Mouse (Mus musculus) myocyte (in vitro differentiated cells): Measurements from ENCODE around the gene Brinp1. TPM values are rescaled to one million over a fixed set of nuclear protein-coding genes. Genes with fewer than 3 reads are reported as not detected.

Experiments
- H3K27me3 ChIP-seq: one replicate; pipeline ENCODE4 v1.6.1; 2011; ENCODE audit not compliant: control insufficient read depth, insufficient read depth, insufficient read length
- H3K36me3 ChIP-seq: one replicate; pipeline ENCODE4 v1.6.1; 2011; ENCODE audit not compliant: control insufficient read depth, insufficient read depth
- H3K4me2 ChIP-seq: one replicate; pipeline ENCODE4 v1.6.1; 2011; ENCODE audit warnings: low read depth, control low read depth
- H3K4me3 ChIP-seq: one replicate; pipeline ENCODE4 v1.5.1; 2011; ENCODE audit warnings: mild to moderate bottlenecking, control low read depth, moderate library complexity
- H3K79me2 ChIP-seq: one replicate; pipeline ENCODE4 v1.6.1; 2011; ENCODE audit not compliant: control insufficient read depth, insufficient read depth
- H3ac ChIP-seq: one replicate; pipeline ENCODE4 v1.6.1; 2011; ENCODE audit not compliant: control insufficient read depth, insufficient read length
- CEBPB ChIP-seq: IDR thresholded peaks from 2 replicates; pipeline ENCODE4 v1.6.1; 2011; ENCODE audit warnings: mild to moderate bottlenecking, moderate library complexity; ENCODE audit not compliant: poor library complexity, insufficient read depth, severe bottlenecking
- E2F4 ChIP-seq: IDR thresholded peaks from one replicate; pipeline ENCODE4 v1.6.1; 2011; ENCODE audit warnings: mild to moderate bottlenecking, control low read depth, moderate library complexity; ENCODE audit not compliant: insufficient read depth
- MAX ChIP-seq: IDR thresholded peaks from one replicate; pipeline ENCODE4 v1.6.1; 2011; ENCODE audit warnings: low read depth, mild to moderate bottlenecking, control low read depth
- MYOD1 ChIP-seq, 3 experiments: IDR thresholded peaks; one replicate each; pipeline ENCODE4 v1.6.1; 2011; ENCODE audit warnings: control low read depth in 2 of 3, low read depth in 2 of 3, mild to moderate bottlenecking in 2 of 3, moderate library complexity in 1 of 3; ENCODE audit not compliant: insufficient read length in 2 of 3, control insufficient read depth in 1 of 3
- MYOG ChIP-seq, 3 experiments: IDR thresholded peaks; one replicate each; pipeline ENCODE4 v1.6.1; 2011; ENCODE audit warnings: control low read depth in 2 of 3, low read depth in 2 of 3, mild to moderate bottlenecking in 2 of 3; ENCODE audit not compliant: insufficient read length in 2 of 3, control insufficient read depth in 1 of 3, insufficient read depth in 1 of 3
- POLR2A ChIP-seq: IDR thresholded peaks from one replicate; pipeline ENCODE4 v1.6.1; 2011; ENCODE audit warnings: low read depth, mild to moderate bottlenecking, control low read depth, moderate library complexity; ENCODE audit not compliant: insufficient read length
- POLR2AphosphoS2 ChIP-seq: IDR thresholded peaks from one replicate; pipeline ENCODE4 v1.6.1; 2011; ENCODE audit warnings: low read depth, control low read depth; ENCODE audit not compliant: insufficient read length
- REST ChIP-seq: IDR thresholded peaks from one replicate; pipeline ENCODE4 v1.6.1; 2011; ENCODE audit warnings: mild to moderate bottlenecking, control low read depth, moderate library complexity; ENCODE audit not compliant: insufficient read depth, insufficient read length
- SRF ChIP-seq: IDR thresholded peaks from one replicate; pipeline ENCODE4 v1.6.1; 2011; ENCODE audit warnings: low read depth; ENCODE audit not compliant: control insufficient read depth, insufficient read length
- TCF12 ChIP-seq: IDR thresholded peaks from one replicate; pipeline ENCODE4 v1.6.1; 2011; ENCODE audit warnings: mild to moderate bottlenecking, control low read depth; ENCODE audit not compliant: poor library complexity, insufficient read depth, severe bottlenecking
- TCF3 ChIP-seq: IDR thresholded peaks from one replicate; pipeline ENCODE4 v1.6.1; 2011; ENCODE audit warnings: low read depth, control low read depth; ENCODE audit not compliant: insufficient read length
- USF1 ChIP-seq: IDR thresholded peaks from one replicate; pipeline ENCODE4 v1.6.1; 2011; ENCODE audit warnings: low read depth, mild to moderate bottlenecking, control low read depth, moderate library complexity
- polyA plus RNA-seq: library from polyadenylated mRNA; unstranded; fragments of >200 nt; fragmentation: generic; extraction: Trizol; gene quantifications from one replicate; pipeline ENCODE4 v1.2.1, GENCODE M21; 2012; ENCODE audit warnings: missing spikeins

The Brinp1 gene
- polyA plus RNA-seq, 1 experiment: 0.02 TPM

DNA sequence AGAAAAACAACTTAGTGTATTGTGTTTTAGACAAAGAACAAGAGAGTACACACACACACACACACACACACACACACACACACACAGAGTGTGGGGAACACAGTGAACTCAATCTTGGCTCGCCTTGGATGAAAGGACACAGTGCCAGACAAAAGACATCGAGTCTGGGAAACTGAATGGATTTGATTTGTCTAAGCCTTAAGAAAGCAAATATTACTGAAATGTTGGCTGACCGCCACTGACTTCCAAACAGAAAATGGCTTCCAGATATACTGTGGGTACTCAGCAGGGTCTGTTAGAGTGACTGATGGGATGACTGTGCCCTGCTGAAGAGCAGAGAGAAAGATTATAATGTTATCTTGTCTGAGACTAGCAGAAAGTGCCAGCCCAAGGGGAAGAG is 34.1 kb downstream of the Brinp1 start:
- no peak overlapping the region for H3ac ChIP-seq
- H3K79me2 ChIP-seq: no peaks in the 10 kb centered on the region
- no peak overlapping the region for H3K4me2 ChIP-seq
- no peaks in the 10 kb centered on the region for H3K36me3 ChIP-seq
- no peak overlapping the region for H3K4me3 ChIP-seq
- no peak for TF ChIP-seq MYOG (IDR thresholded peaks at IDR 0.05; ENCODE audit: control insufficient read depth in 1 of 3, insufficient read depth in 1 of 3, insufficient read length in 2 of 3, low read depth in 2 of 3)
- TF ChIP-seq POLR2AphosphoS2: no peak
- no peak for TF ChIP-seq MYOD1 (IDR thresholded peaks at IDR 0.05; ENCODE audit: control insufficient read depth in 1 of 3, insufficient read length in 2 of 3, low read depth in 2 of 3)
- TF ChIP-seq CEBPB: no peak
- no peak for TF ChIP-seq TCF12
- no peak for TF ChIP-seq TCF3
- TF ChIP-seq POLR2A: no peak
- no peak for TF ChIP-seq SRF
- no peak for TF ChIP-seq USF1
- TF ChIP-seq REST: no peak
- TF ChIP-seq E2F4: no peak
- no peak for TF ChIP-seq MAX
- H3K27me3 ChIP-seq: no peaks in the 10 kb centered on the region

DNA sequence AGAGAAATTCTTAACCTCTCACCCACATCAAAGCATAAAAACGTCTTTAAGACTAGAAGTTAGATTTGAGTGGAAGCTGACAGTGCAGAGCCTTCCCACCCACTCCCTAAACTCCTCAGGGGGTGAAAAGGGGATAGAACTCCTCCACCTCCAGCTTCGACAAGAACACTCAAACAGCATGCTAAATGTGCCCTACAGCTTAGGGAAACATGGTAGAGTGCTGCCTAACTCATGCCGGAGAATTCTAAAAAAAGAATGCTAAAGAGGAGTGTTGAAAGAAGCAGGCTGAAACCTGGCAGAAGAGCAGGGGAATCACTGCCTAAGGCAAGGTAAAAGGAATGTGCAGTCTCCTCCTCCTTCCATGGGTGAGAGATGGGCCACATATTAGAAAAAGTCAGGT is 43.3 kb downstream of the Brinp1 start:
- Histone ChIP-seq H3ac (no peak overlapping the region), H3K4me3 (no peak overlapping the region), H3K79me2 (no peaks in the 10 kb centered on the region), H3K27me3 (no peaks in the 10 kb centered on the region), H3K4me2 (no peak overlapping the region), H3K36me3 (no peaks in the 10 kb centered on the region)
- TF ChIP-seq MAX (no peak), USF1 (no peak), CEBPB (no peak), SRF (no peak)

DNA sequence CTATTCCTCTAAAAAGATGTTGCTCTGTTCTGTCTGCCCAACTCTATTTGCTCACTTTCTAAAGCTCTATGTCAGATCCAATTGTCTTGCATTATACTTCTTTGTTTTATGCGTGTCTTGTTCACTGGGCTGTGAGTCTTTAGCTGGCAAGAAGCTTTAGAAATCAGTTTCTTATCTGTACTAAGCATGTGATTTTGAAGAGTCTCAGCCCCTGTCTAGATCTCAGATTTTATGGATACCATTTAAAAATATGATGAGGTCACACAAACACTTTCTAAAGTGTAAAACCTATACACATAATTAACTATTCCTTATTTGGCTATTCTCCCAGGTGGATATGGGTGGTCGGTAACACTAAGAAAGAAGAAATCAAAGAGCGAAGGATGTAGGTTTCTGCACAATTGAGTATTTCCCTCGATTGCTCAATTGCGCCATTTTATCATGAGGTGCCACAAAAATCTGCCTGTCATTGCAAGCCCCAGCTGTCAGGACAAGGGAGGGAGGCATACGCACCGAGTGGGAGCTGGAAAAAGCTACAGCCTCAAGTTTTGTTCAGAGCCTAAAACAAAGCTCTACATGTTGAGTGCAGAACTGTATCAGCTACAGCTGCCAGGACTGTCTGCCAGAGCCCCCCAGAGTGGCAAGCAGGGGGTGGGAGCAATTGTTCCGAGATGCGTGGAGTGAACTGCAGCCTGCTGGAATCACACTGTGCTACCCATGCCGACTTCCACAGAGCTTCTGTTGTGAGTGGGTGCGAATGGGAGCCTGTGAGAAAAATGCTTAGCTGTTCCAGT is 47.6 kb downstream of the Brinp1 start:
- Histone ChIP-seq H3K27me3 (no peaks in the 10 kb centered on the region), H3K4me2 (no peak overlapping the region), H3K4me3 (no peak overlapping the region), H3K36me3 (no peaks in the 10 kb centered on the region), H3ac (no peak overlapping the region), H3K79me2 (no peaks in the 10 kb centered on the region)
- no peak for TF ChIP-seq USF1
- TF ChIP-seq MAX: no peak
- no peak for TF ChIP-seq MYOD1 (IDR thresholded peaks at IDR 0.05; ENCODE audit: control insufficient read depth in 1 of 3, insufficient read length in 2 of 3, low read depth in 2 of 3)
- TF ChIP-seq REST: no peak
- TF ChIP-seq POLR2A: no peak
- no peak for TF ChIP-seq E2F4
- TF ChIP-seq POLR2AphosphoS2: no peak
- TF ChIP-seq MYOG (IDR thresholded peaks at IDR 0.05; ENCODE audit: control insufficient read depth in 1 of 3, insufficient read depth in 1 of 3, insufficient read length in 2 of 3, low read depth in 2 of 3): no peak
- no peak for TF ChIP-seq CEBPB
- TF ChIP-seq TCF3: no peak
- TF ChIP-seq SRF: no peak
- no peak for TF ChIP-seq TCF12

DNA sequence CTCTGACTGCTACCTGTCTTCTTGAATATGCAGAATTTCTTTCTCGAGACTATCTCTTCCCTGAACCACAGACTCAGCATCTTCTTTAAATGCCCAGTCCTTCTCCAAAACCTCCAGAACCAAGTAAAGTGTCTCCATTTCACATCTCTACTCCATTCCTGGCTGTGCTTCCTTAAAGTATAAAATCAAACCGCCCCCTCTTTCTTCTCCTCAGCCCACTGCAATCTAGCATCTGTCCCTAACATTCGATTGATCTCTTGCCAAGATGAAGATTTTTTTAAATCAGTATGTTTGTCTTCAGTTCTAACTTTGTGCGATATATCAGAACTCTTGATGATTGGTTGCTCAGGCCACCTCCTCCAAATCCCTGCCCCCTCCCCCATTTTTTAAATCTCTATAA is 63.7 kb downstream of the Brinp1 start:
- Histone ChIP-seq H3K36me3 (no peaks in the 10 kb centered on the region), H3K4me3 (no peak overlapping the region), H3K4me2 (no peak overlapping the region), H3K27me3 (no peaks in the 10 kb centered on the region), H3K79me2 (no peaks in the 10 kb centered on the region), H3ac (no peak overlapping the region)
- TF ChIP-seq CEBPB (no peak), SRF (no peak), POLR2AphosphoS2 (no peak), REST (no peak), POLR2A (no peak), E2F4 (no peak)

DNA sequence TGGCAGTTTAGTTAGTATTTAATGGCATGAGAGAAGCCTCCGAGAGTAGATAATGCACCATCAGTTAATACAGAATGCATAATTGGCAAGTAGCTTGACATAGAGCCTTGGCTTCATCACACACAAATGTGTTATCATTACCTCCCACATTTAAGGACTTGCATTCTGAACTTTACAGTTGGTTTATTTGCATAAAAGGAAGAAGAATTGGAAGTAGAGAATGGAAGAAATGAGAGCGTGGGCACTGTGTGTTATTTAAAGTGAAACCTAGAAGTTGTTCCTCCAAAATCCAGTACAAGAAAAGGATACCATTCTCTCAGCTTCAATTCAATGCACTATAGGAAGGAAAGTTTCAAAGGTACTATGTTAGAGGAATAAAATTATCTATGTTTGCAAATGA is 67.9 kb downstream of the Brinp1 start:
- Histone ChIP-seq H3ac (no peak overlapping the region), H3K4me2 (no peak overlapping the region), H3K79me2 (no peaks in the 10 kb centered on the region), H3K36me3 (no peaks in the 10 kb centered on the region), H3K4me3 (no peak overlapping the region), H3K27me3 (no peaks in the 10 kb centered on the region)
- TF ChIP-seq POLR2A (no peak), CEBPB (no peak), POLR2AphosphoS2 (no peak), TCF12 (no peak)
